Mouse (Mus musculus) limb, embryonic 14.5 days (tissue): Measurements from ENCODE around the gene Acp7. TPM values are rescaled to one million over a fixed set of nuclear protein-coding genes. Genes with fewer than 3 reads are reported as not detected.

Experiments used
- ATAC-seq: fragments of 200-750 bp; cut with Nextera tagmentation; 2 replicates; pipeline ENCODE4 v1.8.0; 2017; ENCODE audit warnings: low read depth, moderate number of reproducible peaks, moderate TSS enrichment; ENCODE audit not compliant: low FRiP score
- DNase-seq: peaks from one replicate; pipeline ENCODE4 v3.0.0-alpha.2; 2015; ENCODE audit warnings: low spot score
- H3K27ac ChIP-seq: fragments of 300-500 bp; sonication (generic); replicated peaks from 2 replicates; pipeline ENCODE4 v1.5.1; 2014; ENCODE audit warnings: low read depth, mild to moderate bottlenecking, low read length, moderate library complexity, mixed read lengths
- H3K27me3 ChIP-seq: fragments of 300-500 bp; sonication (generic); 2 replicates; pipeline ENCODE4 v1.6.1; 2014; ENCODE audit warnings: low read length, mixed read lengths; ENCODE audit not compliant: control insufficient read depth, insufficient read depth
- H3K36me3 ChIP-seq: fragments of 300-500 bp; sonication (generic); 2 replicates; pipeline ENCODE4 v1.6.1; 2014; ENCODE audit warnings: mild to moderate bottlenecking, low read length, moderate library complexity, mixed read lengths; ENCODE audit not compliant: control insufficient read depth, insufficient read depth
- H3K4me1 ChIP-seq: fragments of 300-500 bp; sonication (generic); 2 replicates; pipeline ENCODE4 v1.6.1; 2014; ENCODE audit warnings: antibody characterized with exemption, low read length, mixed read lengths; ENCODE audit not compliant: control insufficient read depth, insufficient read depth
- H3K4me2 ChIP-seq: fragments of 300-500 bp; sonication (generic); replicated peaks from 2 replicates; pipeline ENCODE4 v1.6.1; 2014; ENCODE audit warnings: low read depth, mild to moderate bottlenecking, low read length, moderate library complexity; ENCODE audit not compliant: severe bottlenecking
- H3K4me3 ChIP-seq: fragments of 300-500 bp; sonication (generic); replicated peaks from 2 replicates; pipeline ENCODE4 v1.5.1; 2014; ENCODE audit warnings: low read length
- H3K9ac ChIP-seq: fragments of 300-500 bp; sonication (generic); 2 replicates; pipeline ENCODE4 v1.6.1; 2014; ENCODE audit warnings: mild to moderate bottlenecking, low read depth, low read length, moderate library complexity; ENCODE audit not compliant: severe bottlenecking
- H3K9me3 ChIP-seq: fragments of 300-500 bp; sonication (generic); 2 replicates; pipeline ENCODE4 v1.6.1; 2016; ENCODE audit warnings: low read length; ENCODE audit not compliant: control insufficient read depth
- POLR2A ChIP-seq: fragments of 200-500 bp; IDR thresholded peaks from 2 replicates; pipeline ENCODE4 v1.8.0; 2012; ENCODE audit warnings: inconsistent platforms, mild to moderate bottlenecking, moderate library complexity, borderline replicate concordance; ENCODE audit not compliant: insufficient read depth, insufficient read length; ENCODE audit errors: extremely low read depth
- WGBS: fragments of 180-500 bp; shearing (Covaris S2); extraction: QIAGEN DNeasy Blood & Tissue Kit; methylation state at CpG from one replicate; pipeline ENCODE4 v1.1.7; 2014; 5-methylcytosine and 5-hydroxymethylcytosine counted together
- polyA plus RNA-seq, 2 experiments: library from polyadenylated mRNA; depleted of rRNA in 1 of 2; stranded (reverse) in 1 of 2; unstranded in 1 of 2; fragments of >200 nt; fragmentation: Nextera tagmentation in 1 of 2; extraction: Ambion mirVana in 1 of 2; gene quantifications; 2 replicates each; pipeline versions ENCODE4 v1.2.1 to v1.2.3; 2012 to 2014

Acp7 gene
- polyA plus RNA-seq, 2 experiments, result 0.08 to 0.10 TPM

GRCm38 (mm10) chr7:28585001-28585400, 46.1 kb downstream of the Acp7 start:
- Histone ChIP-seq H3K4me1 (peaks cover 28% of the 10 kb centered on the region), H3K27ac (no peak overlapping the region), H3K4me2 (no peak overlapping the region), H3K9ac (no peak overlapping the region), H3K27me3 (no peaks in the 10 kb centered on the region), H3K9me3 (no peaks in the 10 kb centered on the region), H3K4me3 (no peak overlapping the region), H3K36me3 (no peaks in the 10 kb centered on the region)
- no peak for TF ChIP-seq POLR2A
- 70% methylated on average over 6 of the region's 6 CpGs for WGBS
- ATAC-seq (no peak), DNase-seq (no peak)

DNA sequence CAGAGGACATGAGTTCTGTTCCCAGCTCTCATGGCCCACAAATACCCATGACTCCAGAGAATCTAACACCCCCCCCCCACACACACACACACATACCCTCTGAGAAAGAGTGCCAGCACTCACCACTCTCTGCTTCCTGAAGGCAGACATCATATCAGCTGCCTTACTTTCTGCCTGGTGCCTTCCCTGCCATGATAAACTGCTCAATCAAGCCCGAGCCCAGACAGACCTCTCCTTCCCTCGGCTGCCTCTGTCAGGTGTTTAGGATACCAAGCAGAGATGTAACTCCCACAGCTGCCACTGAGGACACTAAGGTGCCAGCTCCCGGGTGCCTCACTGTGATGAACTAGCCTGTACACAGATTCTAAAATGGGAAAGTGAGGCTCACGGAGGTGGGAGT, 46.7 kb downstream of the Acp7 start:
- WGBS, result 67% methylated on average over 4 of the region's 4 CpGs
- DNase-seq (no peak), ATAC-seq (no peak)
- Histone ChIP-seq H3K4me3 (no peak overlapping the region), H3K36me3 (no peaks in the 10 kb centered on the region), H3K27me3 (no peaks in the 10 kb centered on the region), H3K4me1 (peaks cover 28% of the 10 kb centered on the region), H3K4me2 (no peak overlapping the region), H3K9ac (no peak overlapping the region), H3K27ac (no peak overlapping the region), H3K9me3 (no peaks in the 10 kb centered on the region)
- TF ChIP-seq POLR2A, result no peak

DNA sequence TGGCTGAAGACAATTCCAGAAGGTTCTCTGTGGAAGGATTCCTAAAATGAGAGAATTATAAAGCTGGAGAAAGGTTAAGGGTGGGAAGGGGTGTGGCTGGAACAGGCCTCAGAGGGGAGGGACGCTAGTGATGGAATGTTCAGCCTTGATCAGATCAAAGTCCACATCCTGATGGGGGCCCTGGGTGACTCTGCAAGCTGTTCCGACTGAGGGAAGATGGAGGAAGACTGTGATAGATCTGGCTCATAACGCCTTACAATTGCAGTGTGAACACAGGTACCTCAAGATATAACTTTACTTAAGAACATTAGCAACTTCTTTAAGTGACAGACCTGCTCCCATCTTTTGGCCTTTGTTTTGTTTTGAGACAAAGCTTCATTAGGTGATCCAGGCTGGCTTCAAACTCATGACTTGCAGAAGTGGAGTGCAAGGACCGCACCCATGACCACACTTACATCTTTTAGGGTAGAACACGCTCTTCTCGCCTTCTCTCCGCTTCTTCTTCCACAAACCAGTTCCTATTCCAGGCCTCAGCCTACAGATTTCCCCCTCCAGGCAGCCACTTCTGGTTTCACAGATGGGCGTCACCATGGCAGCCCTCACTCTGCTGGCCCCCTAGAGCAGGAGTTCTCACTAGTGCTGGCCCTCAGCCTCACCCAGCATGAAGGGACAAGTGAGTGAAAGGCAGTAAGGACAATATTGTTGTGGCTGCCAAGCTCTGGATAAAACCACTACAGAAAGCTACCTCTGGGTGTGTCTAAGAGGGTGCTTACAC, 47.4 kb downstream of the Acp7 start:
- H3K27me3 ChIP-seq, result no peaks in the 10 kb centered on the region
- H3K4me2 ChIP-seq, result no peak overlapping the region
- DNase-seq (no peak), ATAC-seq (no peak)
- H3K27ac ChIP-seq, result no peak overlapping the region
- no peaks in the 10 kb centered on the region for H3K9me3 ChIP-seq
- H3K4me1 ChIP-seq, result peaks cover 28% of the 10 kb centered on the region
- no peak for TF ChIP-seq POLR2A
- 67% methylated on average over 8 of the region's 8 CpGs for WGBS
- H3K9ac ChIP-seq, result no peak overlapping the region
- no peaks in the 10 kb centered on the region for H3K36me3 ChIP-seq
- no peak overlapping the region for H3K4me3 ChIP-seq

DNA sequence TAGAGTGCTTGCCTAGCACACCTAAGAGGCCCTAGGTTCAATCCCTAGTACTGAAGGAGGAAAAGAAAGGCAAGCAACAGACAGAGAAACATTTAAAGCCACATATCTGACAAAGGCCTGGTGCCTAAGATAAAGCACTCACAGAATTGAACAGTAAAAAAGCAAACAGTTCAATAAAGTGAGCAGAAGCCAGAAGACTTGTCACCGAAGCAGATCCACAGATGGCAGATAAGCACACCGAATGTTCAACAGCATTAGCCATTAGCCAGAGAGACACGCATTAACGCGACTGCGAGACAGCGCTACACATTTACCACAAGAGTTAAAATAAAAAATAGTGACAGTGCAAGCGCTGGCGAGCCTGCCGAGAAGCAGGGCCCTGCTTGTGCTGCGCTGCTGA, 48.3 kb downstream of the Acp7 start:
- 88% methylated on average over 11 of the region's 11 CpGs for WGBS

DNA sequence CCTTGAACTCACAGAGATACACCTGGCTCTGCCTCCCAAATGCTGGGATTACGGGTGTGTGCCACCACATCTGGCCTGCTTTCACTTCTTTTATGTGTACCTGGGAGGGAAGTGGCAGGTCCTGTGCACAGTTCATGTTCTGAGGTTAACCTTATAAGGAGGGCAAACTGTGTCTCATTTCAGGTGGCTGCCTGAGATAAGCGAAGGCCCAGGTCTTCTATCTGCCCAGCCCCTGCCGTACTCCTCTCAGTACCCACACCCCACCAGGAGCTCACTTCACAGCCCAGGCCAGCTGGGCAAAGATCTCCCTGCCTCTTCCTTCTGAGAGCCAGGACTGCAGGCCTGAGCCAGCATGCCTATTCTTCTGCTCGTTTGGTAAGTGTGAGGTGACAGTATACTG, 49.4 kb downstream of the Acp7 start:
- Histone ChIP-seq H3K27ac (no peak overlapping the region), H3K4me3 (no peak overlapping the region), H3K9ac (no peak overlapping the region), H3K36me3 (no peaks in the 10 kb centered on the region), H3K4me2 (no peak overlapping the region), H3K4me1 (peaks cover 19% of the 10 kb centered on the region), H3K9me3 (no peaks in the 10 kb centered on the region), H3K27me3 (no peaks in the 10 kb centered on the region)
- DNase-seq (no peak), ATAC-seq (no peak)
- WGBS, result 81% methylated on average over 4 of the region's 4 CpGs
- TF ChIP-seq POLR2A, result no peak

More for the DNA sequence above, 48.3 kb downstream of the Acp7 start:
- no peak for ATAC-seq
- H3K4me2 ChIP-seq, result no peak overlapping the region
- H3K27me3 ChIP-seq, result no peaks in the 10 kb centered on the region
- H3K9me3 ChIP-seq, result no peaks in the 10 kb centered on the region
- peaks cover 20% of the 10 kb centered on the region for H3K4me1 ChIP-seq
- no peak overlapping the region for H3K4me3 ChIP-seq
- H3K27ac ChIP-seq, result no peak overlapping the region
- no peak overlapping the region for H3K9ac ChIP-seq
- TF ChIP-seq POLR2A, result no peak
- no peaks in the 10 kb centered on the region for H3K36me3 ChIP-seq
- DNase-seq, result no peak
